Mouse (Mus musculus): ENCODE results near the gene Ckb. TPM values are rescaled to one million over a fixed set of nuclear protein-coding genes. Genes with fewer than 3 reads are reported as not detected.
A peak's percentile ranks its signal among the peaks of the same experiment; 100 is the strongest.

The Ckb gene
- total RNA-seq, 2 experiments from 2014 or later: 1,228 to 1,237 TPM

GRCm38 (mm10) chr12:111672581-111672980 lies 443 bp upstream of the Ckb start:
- TF ChIP-seq CTCF (conservative IDR thresholded peaks at IDR 0.05): no peak
- peak overlapping the region; percentile 100 for H3K4me3 ChIP-seq
- peak overlapping the region; percentile 99 for H3K27ac ChIP-seq
- DNase-seq (ENCODE audit: low spot score in 2 of 2): no peak

- TF ChIP-seq CTCF (conservative IDR thresholded peaks at IDR 0.05): no peak
- Histone ChIP-seq H3K27ac (peak overlapping the region; percentile 99), H3K4me3 (peak overlapping the region; percentile 100)
- peak; percentile 81 for DNase-seq (ENCODE audit: low spot score in 2 of 2)
Observed at GRCm38 (mm10) chr12:111671431-111671902, 671 bp downstream of the Ckb start.

GRCm38 (mm10) chr12:111670976-111671375 lies 1.2 kb downstream of the Ckb start:
- Histone ChIP-seq H3K4me3 (peak overlapping the region; percentile 100), H3K27ac (peak overlapping the region; percentile 99)
- no peak for DNase-seq (ENCODE audit: low spot score in 2 of 2)
- TF ChIP-seq CTCF (conservative IDR thresholded peaks at IDR 0.05): no peak

- peak overlapping the region; percentile 100 for H3K4me3 ChIP-seq
- no peak for DNase-seq (ENCODE audit: low spot score in 2 of 2)
- TF ChIP-seq CTCF (conservative IDR thresholded peaks at IDR 0.05): no peak
- H3K27ac ChIP-seq: peak overlapping the region; percentile 99
Observed at GRCm38 (mm10) chr12:111670371-111670971, 1.7 kb downstream of the Ckb start.

DNA sequence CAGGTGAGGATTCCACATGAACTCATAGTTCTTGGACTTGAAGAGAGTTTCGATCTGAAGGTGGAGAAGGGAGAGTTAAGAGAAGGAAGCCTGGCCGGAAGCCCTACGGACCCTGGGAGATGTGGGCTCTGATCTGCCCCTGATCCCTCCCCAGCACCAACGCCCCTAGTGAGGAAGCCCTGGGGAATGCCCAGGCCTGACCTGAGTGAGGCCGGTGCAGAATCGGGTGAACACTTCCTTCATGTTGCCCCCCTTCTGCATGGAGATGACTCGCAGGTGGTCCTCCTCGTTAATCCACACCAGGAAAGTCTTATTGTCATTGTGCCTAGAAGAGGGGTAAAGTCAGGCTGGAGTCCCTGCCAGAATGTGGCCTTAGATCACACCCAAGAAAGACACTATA lies 2.2 kb downstream of the Ckb start:
- peak overlapping the region; percentile 99 for H3K27ac ChIP-seq
- TF ChIP-seq CTCF (conservative IDR thresholded peaks at IDR 0.05): no peak
- no peak for DNase-seq (ENCODE audit: low spot score in 2 of 2)
- peak overlapping the region; percentile 100 for H3K4me3 ChIP-seq

DNA sequence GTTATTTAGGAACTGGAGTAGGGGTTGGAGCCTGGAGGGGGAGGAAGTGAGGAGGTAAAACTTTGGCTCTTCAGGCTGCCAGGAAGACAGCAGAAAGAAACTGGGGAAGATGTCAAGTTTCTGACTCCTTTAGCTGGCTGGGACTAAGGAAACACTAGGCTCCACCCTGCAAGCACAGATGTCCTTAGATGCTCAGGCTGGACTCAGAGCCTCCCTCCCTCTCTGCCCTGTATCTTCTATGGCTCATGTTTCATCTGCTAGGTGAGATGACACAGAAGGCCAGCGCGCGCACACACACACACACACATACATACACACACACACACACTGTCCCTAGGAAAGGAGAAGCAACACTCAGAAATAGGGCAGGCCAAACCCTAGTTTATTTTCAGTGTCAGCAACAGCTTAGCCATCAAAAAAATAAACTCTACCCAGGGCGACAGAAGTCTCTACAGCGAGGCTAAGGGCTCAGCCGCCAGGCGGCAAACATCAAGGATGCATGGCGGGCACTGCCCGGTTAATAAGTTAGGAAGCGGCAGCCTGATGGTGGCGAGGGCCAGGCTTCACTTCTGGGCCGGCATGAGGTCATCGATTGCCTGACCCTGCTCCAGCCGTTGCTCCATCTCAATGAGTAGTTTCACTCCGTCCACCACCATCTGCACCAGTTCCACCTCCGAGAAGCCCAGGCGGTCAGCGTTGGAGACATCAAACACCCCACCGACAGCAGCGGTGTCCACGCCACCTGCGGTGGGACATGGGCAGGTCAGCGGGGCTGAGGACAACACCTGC lies 2.9 kb downstream of the Ckb start:
- TF ChIP-seq CTCF (conservative IDR thresholded peaks at IDR 0.05): no peak; the same call in 1 of the 2 replicates
- no peak for DNase-seq (ENCODE audit: low spot score in 2 of 2)
- Histone ChIP-seq H3K27ac (peak overlapping the region; percentile 99), H3K4me3 (peak overlapping the region; percentile 100)

- peak; percentile 95 for TF ChIP-seq CTCF (conservative IDR thresholded peaks at IDR 0.05)
- peak; percentile 92 to 97 for DNase-seq (ENCODE audit: low spot score in 2 of 2)
- Histone ChIP-seq H3K4me3 (peak overlapping the region; percentile 100), H3K27ac (peak overlapping the region; percentile 99)
Observed at GRCm38 (mm10) chr12:111668457-111668912, 3.7 kb downstream of the Ckb start.

DNA sequence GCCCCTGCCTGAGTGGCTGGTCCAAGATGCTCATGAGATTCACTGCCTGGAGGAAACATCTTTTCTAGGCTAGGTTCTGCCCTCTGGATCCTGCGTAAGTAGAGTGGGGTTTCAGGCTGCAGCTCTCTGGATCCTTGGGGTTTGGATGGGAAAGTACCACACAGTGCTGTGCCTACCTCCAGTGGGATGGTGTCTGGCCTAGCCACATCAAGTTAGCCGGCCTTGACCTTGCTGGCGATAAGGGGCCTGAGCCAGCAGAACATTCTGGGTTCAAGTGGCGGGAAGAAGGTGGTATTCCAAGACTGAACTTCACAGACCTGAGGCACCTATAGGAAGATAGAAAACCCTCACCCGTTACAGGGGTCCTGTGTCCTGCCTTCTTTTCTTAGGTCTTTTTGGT lies 4.7 kb downstream of the Ckb start:
- no peak for DNase-seq (ENCODE audit: low spot score in 2 of 2)
- H3K27ac ChIP-seq: peak overlapping the region; percentile 99; the same call in 1 of the 2 replicates
- H3K4me3 ChIP-seq: no peak overlapping the region
- no peak for TF ChIP-seq CTCF (conservative IDR thresholded peaks at IDR 0.05)

DNA sequence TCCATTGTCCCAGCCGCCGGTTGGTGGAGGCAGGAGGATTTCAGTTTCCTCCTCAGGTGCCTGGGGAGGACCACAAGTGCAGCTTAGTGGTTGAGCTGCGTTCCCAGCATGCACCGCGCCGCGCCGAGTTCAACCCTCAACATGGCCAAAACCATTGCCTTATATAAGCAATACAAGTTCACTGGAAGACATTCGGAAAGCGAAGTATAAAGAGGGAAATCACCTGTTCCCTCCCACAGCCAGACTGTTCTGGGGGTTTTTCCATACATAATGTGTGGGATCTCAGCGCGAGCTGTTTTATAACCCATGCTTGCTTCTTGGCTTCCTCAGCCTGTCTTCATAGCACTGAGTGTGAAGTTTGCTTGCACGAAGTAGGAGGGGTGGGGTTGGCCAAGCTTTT lies 5.8 kb downstream of the Ckb start:
- TF ChIP-seq CTCF (conservative IDR thresholded peaks at IDR 0.05): no peak
- peak overlapping the region; percentile 99; the same call in 1 of the 2 replicates for H3K27ac ChIP-seq
- H3K4me3 ChIP-seq: no peak overlapping the region
- DNase-seq (ENCODE audit: low spot score in 2 of 2): no peak

DNA sequence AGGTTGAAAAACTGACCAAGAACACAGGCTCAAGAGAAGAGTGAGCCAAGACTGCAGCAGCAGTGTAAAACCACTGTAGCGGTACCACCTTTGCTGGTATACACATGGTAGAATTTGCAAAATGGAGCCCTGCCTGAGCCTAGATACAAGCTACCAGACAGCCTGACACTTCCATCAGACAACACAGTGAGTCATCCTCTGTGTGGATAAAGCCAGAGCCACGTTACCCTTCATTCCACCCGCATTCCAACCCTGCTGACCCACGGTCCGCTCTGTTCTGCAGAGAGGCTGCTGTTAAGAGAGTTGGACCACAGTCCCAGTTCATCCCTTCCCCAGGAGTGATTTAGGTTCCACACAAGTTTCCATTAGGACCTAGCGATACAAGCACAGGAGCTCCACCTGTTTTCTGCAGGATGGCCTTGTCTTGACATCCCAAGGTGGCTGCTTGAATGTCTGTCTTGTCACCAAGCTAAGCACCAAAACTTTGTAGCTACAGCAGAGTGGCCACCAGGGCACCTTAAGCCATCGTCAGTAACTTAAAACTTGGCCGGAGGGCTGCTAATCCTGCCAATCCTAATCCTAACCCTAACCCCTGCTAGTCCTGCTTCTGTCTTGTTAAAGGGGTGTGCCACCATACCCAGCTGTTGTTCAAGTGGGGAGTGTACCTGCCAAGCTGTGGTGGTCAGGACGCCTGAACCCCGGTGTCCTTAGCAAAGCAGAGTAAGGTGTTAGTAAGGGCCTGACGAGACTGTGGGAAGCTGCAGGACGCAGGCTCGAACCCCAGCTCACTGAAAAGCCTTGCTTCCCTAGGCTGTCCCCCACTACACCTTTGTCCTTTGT lies 6.9 kb downstream of the Ckb start:
- Histone ChIP-seq H3K4me3 (no peak overlapping the region), H3K27ac (peak overlapping the region; percentile 99)
- DNase-seq (ENCODE audit: low spot score in 2 of 2): no peak
- no peak for TF ChIP-seq CTCF (conservative IDR thresholded peaks at IDR 0.05)

DNA sequence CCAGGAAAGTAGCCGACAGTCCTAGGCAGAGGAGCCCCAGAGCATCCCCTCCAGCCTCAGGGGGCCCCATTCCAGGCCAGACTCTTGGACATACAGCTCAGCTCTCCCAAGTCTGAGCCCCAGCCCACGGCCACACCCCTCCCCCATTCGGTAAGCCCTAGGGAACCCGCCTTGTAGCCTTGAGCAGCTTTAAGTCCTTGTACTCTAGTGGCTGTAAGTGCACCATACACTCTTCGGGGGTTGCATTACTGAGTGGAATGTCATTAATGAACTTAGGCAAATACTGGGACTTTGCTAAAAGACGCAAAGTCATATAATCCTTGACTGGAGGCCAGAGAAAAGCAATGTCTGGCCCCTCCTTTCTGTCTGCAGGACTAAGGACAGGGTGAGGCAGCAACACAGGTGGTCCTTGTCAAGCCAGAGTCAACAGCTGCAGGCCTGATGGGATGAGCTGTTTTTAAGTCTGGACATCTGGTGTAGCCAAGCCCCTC lies 7.9 kb downstream of the Ckb start:
- TF ChIP-seq CTCF (conservative IDR thresholded peaks at IDR 0.05): no peak
- DNase-seq (ENCODE audit: low spot score in 2 of 2): no peak
- Histone ChIP-seq H3K27ac (peak overlapping the region; percentile 32; the same call in 1 of the 2 replicates), H3K4me3 (no peak overlapping the region)

All from layer of hippocampus, adult 2 months (tissue).